Mouse (Mus musculus) CD4-positive naive resting alpha-beta T cell, adult 57 days (primary cell): ENCODE results near the gene Olfr1216. TPM values are rescaled to one million over a fixed set of nuclear protein-coding genes. Genes with fewer than 3 reads are reported as not detected.

ENCODE experiments used
- total RNA-seq: library from RNA; stranded (reverse); gene quantifications from one replicate; pipeline ENCODE4 v1.2.4, GENCODE M21; 2023

Gene Olfr1216
- not detected for total RNA-seq

DNA sequence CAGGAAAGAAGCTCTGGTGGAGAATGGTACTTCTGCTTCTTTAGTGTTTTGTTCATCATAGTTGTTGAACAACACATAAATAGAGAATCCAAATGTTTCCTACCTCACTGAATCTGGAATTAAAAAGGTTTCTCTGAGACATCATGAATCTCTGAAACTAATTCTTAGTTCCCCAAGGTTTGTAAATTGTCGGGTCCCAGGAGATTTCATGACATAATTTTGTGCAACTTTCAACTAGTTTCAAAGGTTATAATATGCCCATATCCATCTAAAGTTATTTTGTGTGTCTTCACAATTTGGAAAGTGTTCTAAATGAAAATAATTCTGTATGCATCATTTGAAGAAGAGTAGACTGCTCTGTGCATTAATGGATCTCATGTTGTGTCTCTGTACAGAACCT lies at the start of gene Olfr1216:
TSS of gene Olfr1216 (minus strand) at position 101 of the 400 bp plus-strand sequence.

DNA sequence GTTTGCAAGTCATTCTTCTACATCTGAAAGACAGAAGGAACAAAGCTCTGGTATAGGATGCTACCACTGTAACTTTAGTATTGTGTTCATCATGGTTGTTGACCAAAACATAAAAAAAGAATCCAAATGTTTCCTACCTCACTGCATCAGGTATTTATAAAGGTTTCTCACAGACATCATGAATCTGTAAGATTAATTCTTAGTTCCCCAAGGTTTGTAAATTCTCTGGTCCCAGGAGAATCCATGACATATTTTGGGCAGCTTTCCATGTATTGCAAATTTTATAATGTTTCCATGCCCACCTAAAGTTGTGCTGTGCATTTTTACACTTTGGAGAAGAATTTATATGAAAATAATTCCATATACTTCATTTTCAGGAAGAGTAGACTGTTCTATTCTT lies 42.9 kb upstream of the Olfr1216 start, which contains the start of gene Olfr1218:
TSS of gene Olfr1218 (minus strand) at position 101 of the 400 bp plus-strand sequence.

DNA sequence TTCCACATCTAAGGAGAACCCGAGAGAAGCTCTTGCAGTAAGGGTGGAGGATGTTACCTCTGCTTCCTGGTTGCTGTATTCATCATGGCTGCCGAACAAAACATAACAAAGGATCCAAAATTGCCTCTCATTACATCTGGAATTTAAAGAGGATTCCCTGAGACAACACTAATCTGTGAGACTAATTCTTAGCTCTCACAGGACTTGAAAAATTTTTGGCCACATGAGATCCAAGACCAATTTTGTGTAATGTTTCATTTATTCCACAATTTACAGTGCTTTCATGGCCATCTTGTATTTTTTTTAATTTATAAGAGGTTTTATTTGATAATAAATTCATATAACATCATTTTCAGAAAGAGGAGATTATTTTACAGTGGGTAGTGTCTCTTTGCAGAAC lies 13.8 kb upstream of the Olfr1216 start, which contains the start of gene Olfr1217:
TSS of gene Olfr1217 (minus strand) at position 101 of the 400 bp plus-strand sequence.

DNA sequence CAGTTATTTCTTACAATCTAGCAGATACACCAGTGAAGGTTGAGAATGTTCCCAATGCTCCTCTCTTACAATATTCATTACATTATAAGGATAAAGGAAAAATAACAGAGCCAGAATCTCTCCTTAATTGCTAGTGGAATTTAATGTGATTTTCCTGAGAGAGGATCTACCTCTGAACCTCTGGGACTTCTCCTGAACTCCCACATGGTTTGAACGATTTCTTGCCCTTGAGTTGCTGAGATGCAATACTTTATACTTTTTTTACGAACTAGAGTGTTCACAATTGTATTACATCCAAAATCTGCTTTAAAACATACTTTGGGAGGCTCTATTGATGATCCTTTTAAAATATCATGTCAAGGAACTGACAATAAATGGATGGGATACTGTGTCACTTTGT lies 11.3 kb downstream of the Olfr1216 start, which contains the start of gene Olfr1215:
TSS of gene Olfr1215 (minus strand) at position 101 of the 400 bp plus-strand sequence.

DNA sequence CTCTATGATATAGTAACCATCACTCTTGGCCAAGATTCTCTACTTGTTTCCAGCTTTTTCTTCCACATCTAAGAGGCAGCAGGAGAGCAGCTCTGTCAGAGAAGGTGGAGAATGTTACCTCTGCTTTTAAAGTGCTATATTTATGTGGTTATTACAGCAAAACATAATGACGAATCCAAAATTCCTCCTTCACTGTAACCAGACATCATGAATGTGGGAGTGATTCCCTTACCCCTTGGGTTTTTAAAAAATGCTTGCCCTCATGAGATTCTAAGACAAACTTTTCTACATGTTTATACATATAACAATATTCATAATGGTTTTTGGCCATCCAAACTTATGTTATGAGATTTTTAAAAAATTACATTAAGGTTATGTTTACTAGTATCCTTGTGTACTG lies 25.6 kb downstream of the Olfr1216 start, which contains the start of gene Olfr1214:
TSS of gene Olfr1214 (minus strand) at position 101 of the 400 bp plus-strand sequence.

DNA sequence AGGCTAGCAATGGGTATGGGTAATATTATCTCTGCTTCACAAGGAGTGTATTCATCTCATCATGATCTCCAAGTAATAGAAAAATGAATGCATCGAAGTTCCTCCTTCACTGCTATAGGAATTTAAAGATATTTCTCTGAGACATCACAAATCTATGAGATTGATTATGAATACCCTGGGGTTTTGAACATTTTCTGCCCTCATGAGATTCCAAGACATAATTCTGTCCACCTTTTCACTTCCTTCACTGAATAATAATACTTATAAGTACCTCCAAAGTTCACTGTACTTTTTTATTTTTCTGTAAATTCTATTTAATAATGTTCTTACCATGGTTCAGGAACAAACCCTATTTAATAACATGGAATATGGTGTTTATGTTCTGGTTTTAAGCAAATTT lies 38.0 kb downstream of the Olfr1216 start, which contains the start of gene Gm13762:
TSS of gene Gm13762 (minus strand) at position 101 of the 400 bp plus-strand sequence.

Other genes starting within 250 kb of the Olfr1216 start
- not detected for gene Olfr1200, start 247.9 kb downstream of the Olfr1216 start, total RNA-seq
- not detected for gene Olfr1201, start 225.3 kb downstream of the Olfr1216 start, total RNA-seq
- not detected for gene Olfr1202, start 203.8 kb downstream of the Olfr1216 start, total RNA-seq
- not detected for gene Olfr1205, start 188.6 kb downstream of the Olfr1216 start, total RNA-seq
- gene Olfr1204, start 169.0 kb downstream of the Olfr1216 start, total RNA-seq: not detected
- gene Olfr1206, start 155.1 kb downstream of the Olfr1216 start, total RNA-seq: not detected
- not detected for gene Olfr1208, start 116.0 kb downstream of the Olfr1216 start, total RNA-seq
- gene Olfr1209, start 103.2 kb downstream of the Olfr1216 start, total RNA-seq: not detected
- not detected for gene Olfr1211, start 80.2 kb downstream of the Olfr1216 start, total RNA-seq
- gene Olfr1212, start 64.4 kb downstream of the Olfr1216 start, total RNA-seq: not detected
- not detected for gene Gm13762, start 38.1 kb downstream of the Olfr1216 start, total RNA-seq
- not detected for gene Olfr1214, start 25.7 kb downstream of the Olfr1216 start, total RNA-seq
- not detected for gene Olfr1215, start 11.4 kb downstream of the Olfr1216 start, total RNA-seq
- gene Olfr1217, start 13.7 kb upstream of the Olfr1216 start, total RNA-seq: not detected
- gene Olfr1218, start 42.8 kb upstream of the Olfr1216 start, total RNA-seq: not detected
- not detected for gene Olfr1219, start 65.2 kb upstream of the Olfr1216 start, total RNA-seq
- gene Olfr1220, start 88.5 kb upstream of the Olfr1216 start, total RNA-seq: not detected
- not detected for gene Olfr1221, start 98.9 kb upstream of the Olfr1216 start, total RNA-seq
- not detected for gene Olfr1222, start 114.7 kb upstream of the Olfr1216 start, total RNA-seq
- not detected for gene Olfr1223, start 133.2 kb upstream of the Olfr1216 start, total RNA-seq
- gene Olfr1224-ps1, start 145.8 kb upstream of the Olfr1216 start, total RNA-seq: not detected
- not detected for gene Olfr1225, start 156.3 kb upstream of the Olfr1216 start, total RNA-seq
- gene Olfr1226, start 181.7 kb upstream of the Olfr1216 start, total RNA-seq: not detected
- gene Olfr1228, start 235.7 kb upstream of the Olfr1216 start, total RNA-seq: not detected